Mouse (Mus musculus): Measurements from ENCODE around the gene Nolc1. TPM values are rescaled to one million over a fixed set of nuclear protein-coding genes. Genes with fewer than 3 reads are reported as not detected.

Gene Nolc1
- polyA plus RNA-seq, 1 experiment = 38.9 TPM

DNA sequence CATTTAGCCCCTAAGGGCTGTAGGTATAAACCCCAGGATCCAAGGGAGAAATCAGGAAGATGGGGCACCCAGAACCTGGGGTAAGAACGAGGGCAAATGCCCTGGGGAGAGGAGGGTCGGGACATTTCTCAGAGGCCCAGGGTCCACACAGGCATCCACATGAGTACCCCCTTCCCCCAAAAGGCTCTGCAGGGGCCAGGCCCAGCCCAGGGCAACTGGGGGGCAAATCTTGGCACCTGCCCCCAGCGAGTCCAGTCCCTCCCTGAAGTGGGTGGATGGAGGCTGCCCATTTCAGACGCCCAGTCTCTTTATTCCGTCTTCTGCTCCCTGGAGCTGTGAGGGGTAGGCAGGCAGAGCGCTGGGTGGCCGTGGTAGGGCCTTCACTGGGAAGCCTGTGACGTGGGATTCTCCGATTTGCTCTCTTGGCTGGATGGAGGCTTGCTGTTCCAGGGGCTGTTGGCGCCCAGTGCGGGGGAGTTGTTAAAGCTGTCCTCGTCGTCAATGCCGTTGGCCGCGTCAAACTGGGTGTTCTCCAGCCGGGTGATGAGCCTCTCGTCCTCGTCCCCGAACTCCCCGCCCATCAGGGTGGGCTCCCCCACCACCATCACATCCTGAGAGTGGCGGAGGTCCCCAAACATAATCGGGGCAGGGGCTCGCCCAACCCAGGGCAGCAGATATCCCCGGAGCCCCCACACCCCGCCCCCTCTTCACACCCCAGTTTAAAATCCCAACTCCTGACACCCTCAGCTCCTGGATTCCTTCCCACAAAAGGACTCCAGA is 42.7 kb upstream of the Nolc1 start:
- Histone ChIP-seq H3K4me3 (replicated peaks; ENCODE audit: insufficient read depth, low read depth, low read length) (no peak overlapping the region), H3K27me3 (ENCODE audit: control insufficient read depth, insufficient read depth, low read length) (no peaks in the 10 kb centered on the region), H3K27ac (ENCODE audit: insufficient read depth, low read length) (no peak overlapping the region), H3K4me1 (ENCODE audit: control insufficient read depth, insufficient read depth, low read length) (peaks cover 27% of the 10 kb centered on the region)
- no peak for DNase-seq
- TF ChIP-seq CTCF (IDR thresholded peaks at IDR 0.05; ENCODE audit: borderline replicate concordance, insufficient read depth, low read depth, low read length) (no peak), POLR2A (IDR thresholded peaks at IDR 0.05; ENCODE audit: borderline replicate concordance, insufficient read depth, low read length) (no peak)
- 53% methylated on average over 26 of the region's 26 CpGs for WGBS

DNA sequence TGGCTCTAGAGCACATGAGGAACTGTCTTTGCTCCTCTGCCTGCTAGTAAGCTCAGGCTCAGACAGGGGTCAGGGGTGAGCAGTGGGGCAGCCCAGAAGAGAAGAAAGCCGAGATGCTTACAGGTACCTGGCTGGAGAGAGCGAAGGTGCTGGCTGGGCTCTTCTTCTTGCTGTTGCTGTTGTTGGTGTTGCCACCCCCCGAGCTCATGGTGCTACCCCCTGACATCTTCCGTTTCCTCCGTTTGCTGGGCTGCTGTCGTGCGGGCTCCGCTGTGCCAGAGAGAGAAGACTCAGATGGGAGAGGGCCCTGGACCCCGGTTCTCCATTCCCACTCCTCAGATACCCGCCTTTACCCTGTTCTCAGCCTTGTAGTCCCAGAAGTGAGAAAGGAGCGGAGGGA is 41.8 kb upstream of the Nolc1 start:
- 91% methylated on average over 11 of the region's 11 CpGs for WGBS

DNA sequence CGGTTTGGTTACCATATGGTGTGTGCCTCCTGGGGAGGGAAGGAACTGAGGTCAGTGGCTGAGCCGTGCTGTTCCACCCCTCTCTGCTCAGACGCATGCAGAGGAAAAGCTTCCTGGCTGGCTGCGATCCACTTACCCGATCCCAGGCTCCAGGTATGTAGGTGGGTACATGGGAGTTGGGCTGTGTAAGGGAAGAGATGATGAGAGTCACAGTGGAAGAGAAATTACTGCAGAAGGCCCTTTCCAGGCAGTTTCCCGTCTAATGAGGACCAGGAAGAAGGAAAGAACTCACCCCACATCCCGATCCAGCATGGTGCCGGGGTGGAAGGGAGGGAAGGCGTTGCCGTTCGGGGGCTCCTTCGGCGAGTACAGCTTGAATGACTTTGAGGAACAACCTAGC is 39.7 kb upstream of the Nolc1 start:
- 38% methylated on average over 13 of the region's 13 CpGs for WGBS
- Histone ChIP-seq H3K4me3 (replicated peaks; ENCODE audit: insufficient read depth, low read depth, low read length) (peak overlapping the region; percentile 4), H3K27me3 (ENCODE audit: control insufficient read depth, insufficient read depth, low read length) (no peaks in the 10 kb centered on the region), H3K4me1 (ENCODE audit: control insufficient read depth, insufficient read depth, low read length) (peaks cover 28% of the 10 kb centered on the region), H3K27ac (ENCODE audit: insufficient read depth, low read length) (peak overlapping the region; percentile 73)
- TF ChIP-seq POLR2A (IDR thresholded peaks at IDR 0.05; ENCODE audit: borderline replicate concordance, insufficient read depth, low read length) (no peak), CTCF (IDR thresholded peaks at IDR 0.05; ENCODE audit: borderline replicate concordance, insufficient read depth, low read depth, low read length) (no peak)
- peak; percentile 54 to 67 for DNase-seq

More for the DNA sequence above, 41.8 kb upstream of the Nolc1 start:
- TF ChIP-seq CTCF (IDR thresholded peaks at IDR 0.05; ENCODE audit: borderline replicate concordance, insufficient read depth, low read depth, low read length) = no peak
- no peak for TF ChIP-seq POLR2A (IDR thresholded peaks at IDR 0.05; ENCODE audit: borderline replicate concordance, insufficient read depth, low read length)
- Histone ChIP-seq H3K4me1 (ENCODE audit: control insufficient read depth, insufficient read depth, low read length) (peaks cover 28% of the 10 kb centered on the region), H3K27me3 (ENCODE audit: control insufficient read depth, insufficient read depth, low read length) (no peaks in the 10 kb centered on the region), H3K27ac (ENCODE audit: insufficient read depth, low read length) (no peak overlapping the region), H3K4me3 (replicated peaks; ENCODE audit: insufficient read depth, low read depth, low read length) (no peak overlapping the region)
- no peak for DNase-seq

DNA sequence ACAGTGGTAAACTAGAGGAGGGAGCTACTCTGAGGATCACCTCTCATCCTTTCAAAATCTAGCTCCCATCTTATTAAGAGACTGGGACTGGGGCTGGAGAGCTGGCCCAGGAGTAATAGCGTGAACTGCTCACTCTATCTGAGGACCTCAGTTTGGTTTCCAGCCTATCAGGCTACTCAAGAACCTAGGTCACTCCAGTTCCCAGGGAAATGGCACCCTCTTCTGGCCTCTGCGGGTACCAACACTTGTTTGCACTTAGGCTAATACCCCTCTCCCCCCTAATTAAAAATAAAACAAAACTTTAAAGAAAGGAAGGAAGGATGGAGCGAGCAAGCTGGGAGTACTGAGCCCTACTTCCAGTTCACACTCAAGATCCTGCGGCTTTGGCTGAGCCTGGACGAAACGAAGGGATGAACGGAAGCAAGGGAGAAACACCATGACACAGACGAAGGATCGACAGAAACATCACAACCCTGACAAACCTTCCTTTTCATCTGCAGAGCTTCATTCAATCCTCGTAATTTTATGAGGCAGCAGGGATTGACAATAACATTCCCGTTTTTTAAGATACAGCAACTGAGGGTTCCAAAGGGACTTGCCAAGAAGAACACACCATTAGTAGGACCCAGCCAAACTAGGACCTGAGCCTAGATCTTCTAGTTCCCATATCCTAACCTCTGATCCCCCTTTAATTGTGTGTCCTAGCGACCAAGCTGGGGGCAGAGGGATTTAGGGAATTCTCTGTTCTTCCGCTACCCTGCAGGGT is 39.0 kb upstream of the Nolc1 start:
- H3K27ac ChIP-seq (ENCODE audit: insufficient read depth, low read length) = peak overlapping the region; percentile 73; the same call in 1 of the 2 replicates
- WGBS = 48% methylated on average over 13 of the region's 13 CpGs

DNA sequence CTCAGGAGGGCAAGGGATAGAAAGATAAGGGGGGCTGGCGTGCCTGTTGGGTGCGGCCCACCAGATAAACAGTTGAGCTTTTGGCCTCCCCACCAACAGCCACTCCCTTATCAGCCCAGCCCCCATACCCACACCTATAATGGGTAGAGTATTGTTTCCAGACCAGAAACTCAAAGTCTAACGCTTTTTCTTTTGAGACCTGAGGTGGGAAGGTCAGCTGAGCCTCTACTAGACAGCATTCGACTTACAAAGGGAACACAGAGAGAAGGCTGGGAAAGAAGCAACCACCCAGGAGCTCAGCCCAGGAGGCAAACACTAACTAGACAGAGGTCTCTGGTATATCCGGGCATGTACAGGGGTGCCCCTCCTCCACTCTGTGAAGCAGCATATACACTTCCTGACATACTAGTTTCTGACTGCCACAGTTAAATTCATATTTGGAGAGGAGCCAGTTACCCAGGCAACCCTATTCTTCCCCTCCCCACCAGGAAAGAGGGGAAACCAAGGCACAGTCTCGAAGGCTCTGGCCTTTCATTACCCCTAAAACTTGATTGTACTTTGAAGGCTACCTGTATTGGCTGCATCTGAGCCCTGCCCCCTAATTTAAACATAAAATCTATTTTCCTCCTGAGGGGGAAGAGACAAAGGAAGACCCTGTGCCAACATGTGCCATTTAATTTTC is 38.3 kb upstream of the Nolc1 start:
- H3K4me3 ChIP-seq (replicated peaks; ENCODE audit: insufficient read depth, low read depth, low read length) = peak overlapping the region; percentile 60
- H3K4me1 ChIP-seq (ENCODE audit: control insufficient read depth, insufficient read depth, low read length) = peaks cover 34% of the 10 kb centered on the region
- no peaks in the 10 kb centered on the region for H3K27me3 ChIP-seq (ENCODE audit: control insufficient read depth, insufficient read depth, low read length)
- 17% methylated on average over 6 of the region's 6 CpGs for WGBS
- no peak overlapping the region for H3K27ac ChIP-seq (ENCODE audit: insufficient read depth, low read length)
- TF ChIP-seq POLR2A (IDR thresholded peaks at IDR 0.05; ENCODE audit: borderline replicate concordance, insufficient read depth, low read length) = no peak
- DNase-seq = no peak

More for the DNA sequence above, 39.0 kb upstream of the Nolc1 start:
- DNase-seq = peak; percentile 36 to 40
- H3K4me3 ChIP-seq (replicated peaks; ENCODE audit: insufficient read depth, low read depth, low read length) = peak overlapping the region; percentile 60
- TF ChIP-seq POLR2A (IDR thresholded peaks at IDR 0.05; ENCODE audit: borderline replicate concordance, insufficient read depth, low read length) (no peak), CTCF (IDR thresholded peaks at IDR 0.05; ENCODE audit: borderline replicate concordance, insufficient read depth, low read depth, low read length) (peak; percentile 30; the same call in 1 of the 2 replicates)
- H3K4me1 ChIP-seq (ENCODE audit: control insufficient read depth, insufficient read depth, low read length) = peaks cover 32% of the 10 kb centered on the region
- H3K27me3 ChIP-seq (ENCODE audit: control insufficient read depth, insufficient read depth, low read length) = no peaks in the 10 kb centered on the region

DNA sequence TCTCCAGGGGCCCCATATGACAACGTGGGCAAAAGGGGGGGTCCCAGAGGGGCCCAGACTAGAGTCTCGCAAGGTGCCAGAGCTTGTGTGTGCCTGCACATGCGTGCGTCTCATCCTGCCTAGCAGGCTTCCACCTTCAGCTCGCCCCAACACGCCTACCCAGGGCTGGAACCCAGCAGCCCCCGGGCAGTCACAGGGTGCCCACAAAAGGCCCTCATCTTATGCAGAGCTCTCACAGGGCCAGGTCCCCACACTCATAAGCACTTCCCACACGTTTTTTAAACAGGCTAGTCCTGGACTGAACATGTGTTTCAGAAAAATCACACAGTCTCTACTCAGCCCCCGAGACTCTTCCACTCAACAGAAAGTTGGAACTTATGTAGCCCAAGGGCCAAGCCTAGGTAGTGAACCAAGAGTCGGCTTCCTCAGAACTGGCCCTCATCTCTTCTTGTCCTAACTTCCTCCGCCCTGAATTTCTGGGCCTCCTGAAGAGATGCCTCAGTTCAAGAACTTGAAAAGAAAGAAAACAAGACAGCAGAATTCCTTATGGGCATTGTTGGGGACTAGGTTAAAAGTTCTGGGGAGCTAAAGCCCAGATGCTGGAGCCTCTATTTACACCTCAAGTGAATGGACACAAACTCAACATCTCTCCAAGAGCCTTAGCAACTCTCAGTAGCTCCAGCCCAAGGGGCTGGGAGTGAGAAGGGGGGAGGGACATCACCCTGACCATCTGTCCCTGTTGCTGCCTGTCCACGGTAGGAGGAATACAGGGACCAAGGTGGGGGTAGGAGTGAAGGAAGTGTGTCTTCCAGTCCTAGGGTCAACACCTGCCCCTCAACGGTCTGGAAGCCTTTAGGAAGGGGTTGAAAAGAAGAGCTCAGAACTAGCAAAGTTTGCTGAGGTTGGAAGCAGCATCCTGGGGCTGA is 37.5 kb upstream of the Nolc1 start:
- peak; percentile 55 to 72 for DNase-seq
- peaks cover 40% of the 10 kb centered on the region; the same call in 1 of the 2 replicates for H3K4me1 ChIP-seq (ENCODE audit: control insufficient read depth, insufficient read depth, low read length)
- TF ChIP-seq CTCF (IDR thresholded peaks at IDR 0.05; ENCODE audit: borderline replicate concordance, insufficient read depth, low read depth, low read length) = no peak
- WGBS = 4% methylated on average over 13 of the region's 13 CpGs
- no peaks in the 10 kb centered on the region for H3K27me3 ChIP-seq (ENCODE audit: control insufficient read depth, insufficient read depth, low read length)
- H3K4me3 ChIP-seq (replicated peaks; ENCODE audit: insufficient read depth, low read depth, low read length) = peak overlapping the region; percentile 60
- H3K27ac ChIP-seq (ENCODE audit: insufficient read depth, low read length) = peak overlapping the region; percentile 43; the same call in 1 of the 2 replicates

DNA sequence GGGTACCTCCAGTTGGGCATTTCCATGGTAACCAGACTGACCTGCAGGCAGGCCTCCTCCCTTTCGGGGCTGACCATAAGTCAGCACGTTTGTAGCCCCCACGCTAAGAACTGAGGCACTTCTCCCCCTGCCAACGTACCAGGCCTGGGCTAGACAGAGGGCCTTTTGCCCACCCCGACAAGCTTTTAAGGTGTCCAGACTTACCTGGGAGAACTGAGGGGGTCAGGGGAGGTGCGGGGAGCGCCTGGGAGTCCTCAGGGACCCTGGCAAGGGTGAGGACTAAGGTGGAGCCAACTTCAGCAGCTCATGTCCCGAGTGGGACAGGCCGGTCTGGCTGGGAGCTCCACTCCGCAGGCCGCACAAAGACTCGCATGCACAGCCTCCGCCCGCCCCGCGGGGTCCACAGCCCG is 36.8 kb upstream of the Nolc1 start:
- Histone ChIP-seq H3K4me1 (ENCODE audit: control insufficient read depth, insufficient read depth, low read length) (peaks cover 43% of the 10 kb centered on the region; the same call in 1 of the 2 replicates), H3K27ac (ENCODE audit: insufficient read depth, low read length) (peak overlapping the region; percentile 43; the same call in 1 of the 2 replicates), H3K4me3 (replicated peaks; ENCODE audit: insufficient read depth, low read depth, low read length) (peak overlapping the region; percentile 60), H3K27me3 (ENCODE audit: control insufficient read depth, insufficient read depth, low read length) (no peaks in the 10 kb centered on the region)
- WGBS = under 1% methylated on average over 17 of the region's 17 CpGs
- peak; percentile 49 to 51 for DNase-seq
- TF ChIP-seq POLR2A (IDR thresholded peaks at IDR 0.05; ENCODE audit: borderline replicate concordance, insufficient read depth, low read length) (no peak), CTCF (IDR thresholded peaks at IDR 0.05; ENCODE audit: borderline replicate concordance, insufficient read depth, low read depth, low read length) (no peak)
